Mouse (Mus musculus) left cerebral cortex, adult 11 months (tissue): ENCODE data around the gene Ncf4.
A peak's percentile ranks its signal among the peaks of the same experiment; 100 is the strongest.
"Not testable (repeated sequence)": the region's sequence is repeated elsewhere in the genome, so short reads cannot be mapped to it uniquely, and the experiment has no call there.

ENCODE experiments used
- DNase-seq: peaks from one replicate; pipeline ENCODE4 v3.0.0; 2022; ENCODE audit warnings: low spot score

The Ncf4 gene

GRCm38 (mm10) chr15:78254751-78255150 is 10.2 kb downstream of the Ncf4 start:
- DNase-seq: peak; percentile 40

GRCm38 (mm10) chr15:78256602-78257259 is 12.1 kb downstream of the Ncf4 start:
- DNase-seq: not testable (repeated sequence)

- peak; percentile 55 for DNase-seq
These were observed 12.9 kb downstream of the Ncf4 start for GRCm38 (mm10) chr15:78257326-78258050.

GRCm38 (mm10) chr15:78258246-78258865 is 13.8 kb downstream of the Ncf4 start:
- DNase-seq: no peak

DNA sequence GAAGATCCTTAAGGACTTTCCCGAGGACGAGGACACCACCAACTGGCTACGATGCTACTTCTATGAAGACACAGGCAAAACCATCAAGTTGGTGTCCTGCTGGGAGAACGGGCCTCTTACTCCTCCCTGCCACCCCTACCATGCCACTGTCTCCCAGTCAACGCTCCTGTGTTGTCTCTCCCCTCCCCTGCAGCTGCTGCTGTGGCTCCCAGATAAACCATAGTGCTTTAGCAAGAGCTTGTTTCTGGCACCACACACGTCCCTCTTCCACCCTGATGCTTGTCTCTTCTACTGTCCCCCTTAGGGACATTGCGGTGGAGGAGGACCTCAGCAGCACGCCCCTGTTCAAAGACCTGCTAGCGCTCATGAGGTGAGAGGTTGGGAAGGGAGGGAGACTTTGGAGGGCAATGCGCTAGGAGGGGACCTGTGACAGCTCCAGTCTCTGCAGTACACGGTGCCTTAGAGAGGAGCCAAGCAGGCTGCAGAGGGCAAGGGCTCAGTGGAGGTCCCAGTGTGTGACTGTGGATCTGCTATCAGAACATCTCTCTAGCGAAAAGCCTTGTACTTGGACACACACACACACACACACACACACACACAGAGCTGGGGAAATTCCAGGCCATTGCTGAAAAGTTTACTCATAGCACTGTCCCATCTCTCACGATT is 16.2 kb downstream of the Ncf4 start:
- DNase-seq: no peak

GRCm38 (mm10) chr15:78263286-78263685 is 18.7 kb downstream of the Ncf4 start:
- no peak for DNase-seq

DNA sequence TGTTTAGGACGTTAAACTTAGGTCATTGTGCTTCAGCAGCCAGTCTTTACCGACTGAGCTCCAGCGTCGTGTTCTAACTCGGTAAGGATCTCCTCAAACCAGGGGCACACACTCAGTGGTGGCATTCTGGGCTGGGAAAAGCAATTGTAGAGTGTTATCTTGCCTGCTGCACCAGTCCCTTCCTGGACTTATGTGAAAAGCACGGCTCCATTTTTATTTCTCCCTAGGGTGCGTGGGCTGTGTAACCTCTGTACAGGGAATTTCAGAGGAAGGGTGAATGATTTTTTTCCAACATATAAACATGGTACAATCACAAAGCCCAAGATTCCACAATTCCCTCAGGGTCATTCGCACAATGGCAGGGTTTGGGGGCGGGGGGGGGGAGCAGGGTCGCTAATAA is 22.8 kb downstream of the Ncf4 start:
- no peak for DNase-seq

DNA sequence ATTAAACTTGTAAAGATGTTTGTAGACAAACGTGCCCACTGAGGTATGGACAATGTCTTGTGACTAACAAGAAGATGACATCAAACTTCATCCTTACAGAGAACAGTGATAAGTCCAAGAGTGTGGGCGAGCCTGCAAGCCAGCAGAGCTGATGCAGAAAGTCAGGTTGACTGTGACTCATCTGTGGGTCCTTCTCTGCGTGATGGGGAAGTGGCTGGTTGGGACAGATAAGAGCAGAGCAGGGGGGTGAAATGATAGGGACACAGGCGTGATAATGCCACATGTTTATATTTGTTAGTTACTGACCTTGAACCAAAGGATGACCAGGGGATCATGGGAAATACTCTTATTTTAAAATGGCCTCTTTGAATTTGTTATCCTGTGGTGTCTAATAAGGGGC is 23.3 kb downstream of the Ncf4 start:
- no peak for DNase-seq

- no peak for DNase-seq
These were observed 26.6 kb downstream of the Ncf4 start for GRCm38 (mm10) chr15:78271208-78271607.

GRCm38 (mm10) chr15:78278308-78278707 is 33.7 kb downstream of the Ncf4 start:
- DNase-seq: no peak

GRCm38 (mm10) chr15:78287941-78288340 is 43.3 kb downstream of the Ncf4 start:
- no peak for DNase-seq

DNA sequence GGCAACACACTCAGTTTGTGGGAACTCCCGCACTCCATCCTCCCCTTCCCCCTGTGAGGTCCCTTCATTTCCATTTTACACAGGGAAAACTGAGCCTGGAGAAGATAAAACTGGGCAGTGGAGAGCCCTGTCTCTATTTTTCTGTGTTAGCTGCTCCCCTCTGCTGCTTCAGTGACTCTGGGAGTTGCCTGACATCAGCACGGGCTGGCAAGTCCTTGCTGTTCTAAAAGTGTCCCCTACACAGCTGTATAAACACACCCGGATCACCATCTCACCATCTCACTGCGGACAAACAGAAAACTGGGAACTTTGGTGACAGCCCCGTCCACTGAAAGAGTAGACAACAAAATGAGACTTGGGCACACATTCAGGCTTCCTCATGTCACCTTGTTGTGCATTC is 45.2 kb downstream of the Ncf4 start:
- DNase-seq: not testable (repeated sequence)

DNA sequence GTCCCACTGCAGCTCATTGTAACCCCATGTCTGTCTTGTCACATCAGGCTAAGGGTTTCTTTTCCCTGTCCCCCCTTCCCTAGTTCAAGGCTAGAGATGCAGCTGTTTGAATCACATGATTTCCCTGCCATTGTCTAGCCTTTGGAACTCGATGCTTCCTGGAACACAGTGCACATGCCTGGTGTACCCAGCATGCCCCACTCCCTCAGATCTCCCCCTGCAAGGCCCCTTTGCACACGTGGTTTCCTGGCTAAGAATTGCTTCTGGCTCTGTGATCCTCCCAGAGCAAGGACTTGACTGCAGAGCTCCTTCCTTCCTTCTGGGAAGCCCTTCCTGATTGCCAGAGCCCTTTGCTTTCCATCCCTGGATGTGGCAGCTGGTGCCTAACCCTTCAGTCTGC is 48.6 kb downstream of the Ncf4 start:
- DNase-seq: not testable (repeated sequence)

- DNase-seq: no peak
These were observed 49.1 kb downstream of the Ncf4 start for GRCm38 (mm10) chr15:78293716-78294115.

GRCm38 (mm10) chr15:78298558-78298957 is 54.0 kb downstream of the Ncf4 start:
- no peak for DNase-seq

DNA sequence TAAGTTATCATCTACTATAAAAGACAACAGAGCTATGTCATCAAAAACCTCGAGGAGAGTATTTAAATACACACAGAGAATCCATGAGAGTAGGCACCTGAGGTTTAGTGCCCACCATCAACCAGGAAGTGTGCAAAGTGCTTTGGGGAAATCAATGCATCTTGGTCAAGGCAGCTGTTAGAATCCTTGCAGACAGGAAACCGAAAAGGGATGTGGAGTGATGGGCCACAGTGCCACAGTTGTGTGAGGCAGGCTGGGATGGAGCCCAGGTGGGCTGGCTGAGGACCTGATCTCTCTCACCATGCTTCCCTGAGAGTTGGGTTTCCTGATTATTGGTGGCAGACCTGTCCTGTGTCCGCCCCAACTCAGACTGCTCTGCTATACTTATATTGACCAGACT is 55.0 kb downstream of the Ncf4 start:
- no peak for DNase-seq

DNA sequence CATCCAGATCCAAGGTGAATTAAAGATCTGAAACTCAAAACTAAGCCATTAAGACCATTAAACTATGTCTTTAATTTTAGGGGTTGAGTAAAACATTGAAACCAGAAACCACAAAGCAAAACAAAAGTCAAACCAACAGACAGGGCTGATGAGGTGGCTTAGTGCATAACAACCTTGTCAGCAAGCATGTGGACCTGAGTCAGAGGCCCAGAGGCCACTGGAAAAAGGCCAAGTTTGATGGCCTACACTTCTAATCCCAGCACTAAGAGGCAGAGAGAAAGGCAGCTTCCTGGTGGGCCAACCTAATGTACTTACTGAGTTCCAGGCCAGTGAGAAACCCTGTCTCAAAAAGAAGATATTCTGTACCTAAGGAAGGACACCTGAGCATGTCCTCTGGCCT is 56.2 kb downstream of the Ncf4 start:
- DNase-seq: no peak

- no peak for DNase-seq
These were observed 58.1 kb downstream of the Ncf4 start for GRCm38 (mm10) chr15:78302718-78303117.

DNA sequence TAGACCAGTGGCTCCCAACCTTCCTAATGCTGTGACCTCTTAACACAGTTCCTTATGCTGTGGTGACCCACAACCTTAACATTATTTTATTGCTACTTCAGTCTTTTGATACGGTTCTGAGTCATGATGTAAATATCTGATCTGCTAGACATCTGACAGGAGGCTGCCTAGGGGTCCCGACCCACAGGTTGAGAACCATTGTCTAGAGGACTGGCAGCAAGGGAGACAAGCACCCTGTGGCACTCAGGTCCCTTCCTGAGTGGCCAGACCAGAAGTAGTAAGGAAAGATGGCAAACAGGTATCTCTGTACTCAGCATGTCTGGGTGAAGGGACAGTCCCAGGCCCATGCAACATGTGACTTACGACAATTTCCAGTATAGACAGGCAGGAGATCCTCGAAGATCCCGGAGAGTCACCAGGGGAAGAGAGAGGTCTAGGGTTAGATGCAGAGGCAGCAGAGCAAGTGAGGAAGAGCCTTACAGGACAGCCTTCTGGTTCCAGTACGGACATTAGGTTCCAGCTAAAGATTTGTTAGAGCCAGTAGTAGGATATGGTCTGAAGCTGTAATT is 59.1 kb downstream of the Ncf4 start:
- no peak for DNase-seq

DNA sequence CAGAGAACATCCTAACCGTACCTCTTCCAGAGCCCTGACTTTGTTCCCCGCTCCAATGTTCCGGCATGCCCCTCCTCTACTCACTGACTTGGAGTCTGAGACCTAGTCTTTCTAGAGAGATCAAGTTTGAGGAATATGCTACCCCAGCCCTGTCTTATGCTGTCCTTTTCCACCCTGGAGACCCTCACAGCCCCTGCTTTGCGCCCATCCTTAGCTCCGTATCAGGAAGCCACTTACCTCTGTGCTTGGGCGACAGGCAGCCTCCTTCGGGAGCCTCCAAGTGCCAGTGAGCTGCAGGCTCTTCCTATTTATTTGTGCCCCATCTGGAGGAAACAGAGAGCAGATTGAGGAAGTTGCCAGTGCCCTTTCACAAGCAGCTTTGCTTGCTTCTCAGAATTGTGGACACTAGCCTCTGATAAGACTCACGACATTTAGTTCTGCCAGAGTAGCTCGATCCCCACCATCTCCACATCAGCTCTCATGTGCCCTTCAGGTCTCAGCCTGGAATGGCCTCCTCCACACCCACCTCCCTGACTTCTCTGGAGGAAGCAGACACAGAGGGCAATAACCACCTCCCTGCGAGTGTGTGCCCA is 60.8 kb downstream of the Ncf4 start, which contains the start of gene Csf2rb2:
TSS of gene Csf2rb2 (minus strand) at position 381 of the 593 bp plus-strand sequence.
- DNase-seq: no peak

GRCm38 (mm10) chr15:78309865-78310264 is 65.3 kb downstream of the Ncf4 start:
- no peak for DNase-seq

GRCm38 (mm10) chr15:78310971-78311370 is 66.4 kb downstream of the Ncf4 start:
- no peak for DNase-seq
